9 mouse cellular contexts compared by ENCODE assay signal in genomic region chr6:115480322-115481017, GRCm38 (mm10).
DNase-seq lines count a peak whose midpoint lies in the region; ATAC-seq lines count a peak whose summit lies in the region.
"Had no signal": no experiment of that assay in that cellular context is flagged by ENCODE, and none has a peak within 500 bp of the region (broad histone marks: within the 10 kb centered on the region; RNA-seq: fewer than 3 reads in every experiment).

No protein-coding gene starts in this region.

- H3K9ac ChIP-seq in kidney, embryonic 15.5 days: no peak overlapping the region
- H3K9ac ChIP-seq: limb, embryonic 13.5 days had no signal

- no peaks in the 10 kb centered on the region for H3K27me3 ChIP-seq in kidney, embryonic 15.5 days

- H3K27ac ChIP-seq in kidney, embryonic 15.5 days: peak overlapping the region; percentile 69
- H3K27ac ChIP-seq: limb, embryonic 13.5 days had no signal

- no peaks in the 10 kb centered on the region for H3K36me3 ChIP-seq in kidney, embryonic 15.5 days
- H3K36me3 ChIP-seq: limb, embryonic 13.5 days had no signal

- DNase-seq in frontal cortex, postnatal 25 days (ENCODE audit: low spot score in 2 of 2): no peak
- DNase-seq in MEL-GATA-1-ER (ENCODE audit: extremely low read depth, low read depth): peak; percentile 100
- peak; percentile 75 to 83 for DNase-seq in heart, adult 18-20 months
- peak; percentile 40 to 54 for DNase-seq in lung, postnatal 4 days
- no peak for DNase-seq in layer of hippocampus, postnatal 14 days (ENCODE audit: low spot score in 2 of 2)

- no peaks in the 10 kb centered on the region for H3K9me3 ChIP-seq in kidney, embryonic 15.5 days (replicated peaks)
- H3K9me3 ChIP-seq: limb, embryonic 13.5 days had no signal

- peak; percentile 80 for ATAC-seq in frontal cortex, adult (ENCODE audit: low TSS enrichment)
- peak; percentile 75; the same call in 1 of the 2 replicates for ATAC-seq in kidney, embryonic 15.5 days (replicated peaks; ENCODE audit: low FRiP score)
- ATAC-seq in cerebellum, adult (ENCODE audit: insufficient number of reproducible peaks, low FRiP score, low TSS enrichment): no peak

- H3K4me3 ChIP-seq in kidney, embryonic 15.5 days (replicated peaks): no peak overlapping the region
- H3K4me3 ChIP-seq: limb, embryonic 13.5 days had no signal

- 0 out of 2 replicates have a peak overlapping the region, but pooled peaks have one; percentile 1 for H3K4me2 ChIP-seq in kidney, embryonic 15.5 days
- H3K4me2 ChIP-seq: limb, embryonic 13.5 days had no signal

- 33% methylated on average over 5 of the region's 5 CpGs for WGBS in kidney, embryonic 15.5 days

- peaks cover 35% of the 10 kb centered on the region for H3K4me1 ChIP-seq in kidney, embryonic 15.5 days

Comparison
In these comparisons a context has a peak if more than half of its experiments do, and no peak if none do; other contexts are left out.
1. DNase-seq: peak in MEL-GATA-1-ER (single experiment), heart, adult 18-20 months (2 of 2) and lung, postnatal 4 days (2 of 2); none in frontal cortex, postnatal 25 days (0 of 2) and layer of hippocampus, postnatal 14 days (0 of 2).